Mouse (Mus musculus): ENCODE measurements around the gene Mtmr12. TPM values are rescaled to one million over a fixed set of nuclear protein-coding genes. Genes with fewer than 3 reads are reported as not detected.
"Not testable (repeated sequence)": the region's sequence is repeated elsewhere in the genome, so short reads cannot be mapped to it uniquely, and the experiment has no call there.

Gene Mtmr12
- polyA plus RNA-seq, 1 experiment from 2014 or later = 17.6 TPM

DNA sequence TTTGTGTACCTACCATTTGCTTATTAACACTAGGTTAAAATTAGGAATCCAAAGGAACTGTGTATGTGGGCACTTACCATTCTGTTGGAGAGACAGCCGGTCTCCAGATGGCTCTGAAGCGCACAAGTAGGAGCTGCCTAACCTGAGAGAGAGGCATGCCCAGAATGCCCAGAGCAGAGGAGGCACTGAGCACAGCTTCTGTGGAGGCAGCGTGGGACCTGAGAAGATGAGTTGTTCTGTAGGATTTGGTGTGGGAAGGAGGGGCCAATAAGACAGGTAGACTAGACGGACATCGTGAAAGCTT lies 10.5 kb downstream of the Mtmr12 start:
- WGBS = 88% methylated on average over 5 of the region's 5 CpGs
- no peaks in the 10 kb centered on the region for H3K36me3 ChIP-seq (replicated peaks; ENCODE audit: control insufficient read depth, insufficient read depth, low read depth, low read length)
- no peak overlapping the region for H3K4me3 ChIP-seq (ENCODE audit: low read depth, low read length)
- DNase-seq (ENCODE audit: low spot score) (no peak), ATAC-seq (replicated peaks; ENCODE audit: insufficient number of reproducible peaks, low FRiP score, low TSS enrichment, low read depth) (no peak)
- H3K27ac ChIP-seq (replicated peaks; ENCODE audit: low read depth, low read length) = no peak overlapping the region
- no peak overlapping the region for H3K4me2 ChIP-seq (ENCODE audit: low read depth, low read length)
- no peaks in the 10 kb centered on the region for H3K9me3 ChIP-seq (replicated peaks; ENCODE audit: control insufficient read depth, low read length)
- no peak overlapping the region for H3K9ac ChIP-seq (replicated peaks; ENCODE audit: low read length)
- H3K4me1 ChIP-seq (ENCODE audit: control insufficient read depth, insufficient read depth, low read length) = no peaks in the 10 kb centered on the region
- H3K27me3 ChIP-seq (ENCODE audit: control insufficient read depth, insufficient read depth, low read length) = no peaks in the 10 kb centered on the region

DNA sequence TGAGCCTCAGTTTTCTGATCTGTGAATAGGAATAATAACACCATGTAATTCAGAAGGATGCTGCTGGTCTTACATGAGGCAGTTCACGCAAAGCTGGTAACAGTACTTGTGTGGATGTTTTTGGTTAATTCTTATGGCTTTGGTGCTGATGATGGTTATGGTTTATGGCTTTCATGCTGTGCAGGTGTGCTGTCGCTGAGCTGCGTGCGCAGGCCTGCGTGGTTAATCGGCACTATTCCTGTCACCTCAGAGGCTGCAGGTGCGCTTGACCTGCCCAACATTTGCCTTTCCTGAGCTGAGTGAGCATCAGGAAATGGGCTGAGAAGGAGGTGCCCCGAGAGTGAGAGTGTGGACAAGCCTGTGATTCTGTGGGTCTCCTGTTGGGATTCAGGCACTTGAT lies 11.3 kb downstream of the Mtmr12 start:
- Histone ChIP-seq H3K9ac (replicated peaks; ENCODE audit: low read length) (no peak overlapping the region), H3K4me2 (ENCODE audit: low read depth, low read length) (no peak overlapping the region), H3K4me3 (ENCODE audit: low read depth, low read length) (no peak overlapping the region), H3K4me1 (ENCODE audit: control insufficient read depth, insufficient read depth, low read length) (no peaks in the 10 kb centered on the region), H3K27me3 (ENCODE audit: control insufficient read depth, insufficient read depth, low read length) (no peaks in the 10 kb centered on the region), H3K27ac (replicated peaks; ENCODE audit: low read depth, low read length) (no peak overlapping the region), H3K36me3 (replicated peaks; ENCODE audit: control insufficient read depth, insufficient read depth, low read depth, low read length) (no peaks in the 10 kb centered on the region), H3K9me3 (replicated peaks; ENCODE audit: control insufficient read depth, low read length) (no peaks in the 10 kb centered on the region)
- ATAC-seq (replicated peaks; ENCODE audit: insufficient number of reproducible peaks, low FRiP score, low TSS enrichment, low read depth) (no peak), DNase-seq (ENCODE audit: low spot score) (no peak)
- WGBS = 93% methylated on average over 8 of the region's 8 CpGs

- no peaks in the 10 kb centered on the region for H3K4me1 ChIP-seq (ENCODE audit: control insufficient read depth, insufficient read depth, low read length)
- no peaks in the 10 kb centered on the region for H3K27me3 ChIP-seq (ENCODE audit: control insufficient read depth, insufficient read depth, low read length)
- H3K36me3 ChIP-seq (replicated peaks; ENCODE audit: control insufficient read depth, insufficient read depth, low read depth, low read length) = no peaks in the 10 kb centered on the region
- no peak overlapping the region for H3K4me3 ChIP-seq (ENCODE audit: low read depth, low read length)
- no peak overlapping the region for H3K27ac ChIP-seq (replicated peaks; ENCODE audit: low read depth, low read length)
- WGBS = 85% methylated on average over 13 of the region's 13 CpGs
- ATAC-seq (replicated peaks; ENCODE audit: insufficient number of reproducible peaks, low FRiP score, low TSS enrichment, low read depth) (no peak), DNase-seq (ENCODE audit: low spot score) (no peak)
- H3K9me3 ChIP-seq (replicated peaks; ENCODE audit: control insufficient read depth, low read length) = no peaks in the 10 kb centered on the region
- H3K4me2 ChIP-seq (ENCODE audit: low read depth, low read length) = no peak overlapping the region
- H3K9ac ChIP-seq (replicated peaks; ENCODE audit: low read length) = no peak overlapping the region
These were observed 12.0 kb downstream of the Mtmr12 start for GRCm38 (mm10) chr15:12216798-12217197.

DNA sequence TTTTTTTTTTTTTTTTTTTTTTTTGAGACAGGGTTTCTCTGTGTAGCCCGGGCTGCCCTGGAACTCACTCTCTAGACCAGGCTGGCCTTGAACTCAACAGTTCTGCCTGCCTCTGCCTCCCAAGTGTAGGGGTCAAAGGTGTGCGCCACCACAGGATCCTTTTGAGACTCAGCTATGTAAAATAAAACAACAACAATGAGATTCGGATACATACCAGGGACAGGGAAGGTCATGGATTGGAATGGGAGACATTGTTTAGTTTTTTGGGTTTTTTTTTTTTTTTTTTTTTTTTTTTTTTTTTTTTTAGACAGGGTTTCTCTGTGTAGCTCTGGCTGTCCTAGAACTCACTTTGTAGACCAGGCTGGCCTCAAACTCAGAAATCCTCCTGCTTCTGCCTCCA lies 12.5 kb downstream of the Mtmr12 start:
- not testable (repeated sequence) for H3K27me3 ChIP-seq (ENCODE audit: control insufficient read depth, insufficient read depth, low read length); DNase-seq (ENCODE audit: low spot score); H3K4me3 ChIP-seq (ENCODE audit: low read depth, low read length); H3K4me2 ChIP-seq (ENCODE audit: low read depth, low read length); H3K9ac ChIP-seq (replicated peaks; ENCODE audit: low read length); H3K36me3 ChIP-seq (replicated peaks; ENCODE audit: control insufficient read depth, insufficient read depth, low read depth, low read length); H3K27ac ChIP-seq (replicated peaks; ENCODE audit: low read depth, low read length); H3K4me1 ChIP-seq (ENCODE audit: control insufficient read depth, insufficient read depth, low read length); ATAC-seq (replicated peaks; ENCODE audit: insufficient number of reproducible peaks, low FRiP score, low TSS enrichment, low read depth); H3K9me3 ChIP-seq (replicated peaks; ENCODE audit: control insufficient read depth, low read length)
- 89% methylated on average over 3 of the region's 3 CpGs for WGBS

DNA sequence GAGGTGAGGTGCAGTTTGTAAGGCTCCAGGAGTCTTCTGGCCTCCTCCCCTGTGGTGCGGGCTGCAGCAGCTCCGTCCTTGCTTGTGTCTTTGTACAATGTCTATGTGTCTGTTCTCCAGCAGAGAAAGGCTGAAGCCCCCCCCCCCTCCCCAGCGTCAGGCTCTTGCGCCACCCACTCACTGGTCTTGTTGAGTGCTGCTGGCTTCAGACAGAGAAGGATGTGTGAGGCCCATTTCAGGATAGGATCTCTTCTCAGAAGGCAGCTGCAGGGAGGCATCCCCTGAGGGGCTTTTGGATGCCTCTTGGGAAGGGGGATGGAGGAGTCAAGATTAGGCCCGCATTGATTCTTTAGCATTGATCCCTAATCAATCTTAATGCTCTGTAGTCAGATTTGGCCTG lies 13.0 kb downstream of the Mtmr12 start:
- no peak overlapping the region for H3K9ac ChIP-seq (replicated peaks; ENCODE audit: low read length)
- ATAC-seq (replicated peaks; ENCODE audit: insufficient number of reproducible peaks, low FRiP score, low TSS enrichment, low read depth) (no peak), DNase-seq (ENCODE audit: low spot score) (no peak)
- no peaks in the 10 kb centered on the region for H3K27me3 ChIP-seq (ENCODE audit: control insufficient read depth, insufficient read depth, low read length)
- no peak overlapping the region for H3K4me3 ChIP-seq (ENCODE audit: low read depth, low read length)
- no peak overlapping the region for H3K27ac ChIP-seq (replicated peaks; ENCODE audit: low read depth, low read length)
- H3K9me3 ChIP-seq (replicated peaks; ENCODE audit: control insufficient read depth, low read length) = no peaks in the 10 kb centered on the region
- no peaks in the 10 kb centered on the region for H3K36me3 ChIP-seq (replicated peaks; ENCODE audit: control insufficient read depth, insufficient read depth, low read depth, low read length)
- no peak overlapping the region for H3K4me2 ChIP-seq (ENCODE audit: low read depth, low read length)
- WGBS = 49% methylated on average over 5 of the region's 5 CpGs
- no peaks in the 10 kb centered on the region for H3K4me1 ChIP-seq (ENCODE audit: control insufficient read depth, insufficient read depth, low read length)

GRCm38 (mm10) chr15:12218583-12219382 lies 14.0 kb downstream of the Mtmr12 start:
- H3K4me3 ChIP-seq (ENCODE audit: low read depth, low read length) = no peak overlapping the region
- no peaks in the 10 kb centered on the region for H3K9me3 ChIP-seq (replicated peaks; ENCODE audit: control insufficient read depth, low read length)
- no peak overlapping the region for H3K27ac ChIP-seq (replicated peaks; ENCODE audit: low read depth, low read length)
- no peak for ATAC-seq (replicated peaks; ENCODE audit: insufficient number of reproducible peaks, low FRiP score, low TSS enrichment, low read depth)
- DNase-seq (ENCODE audit: low spot score) = no peak
- H3K36me3 ChIP-seq (replicated peaks; ENCODE audit: control insufficient read depth, insufficient read depth, low read depth, low read length) = no peaks in the 10 kb centered on the region
- H3K4me2 ChIP-seq (ENCODE audit: low read depth, low read length) = no peak overlapping the region
- whole genome bisulfite sequencing = 88% methylated on average over 11 of the region's 11 CpGs
- no peak overlapping the region for H3K9ac ChIP-seq (replicated peaks; ENCODE audit: low read length)
- H3K4me1 ChIP-seq (ENCODE audit: control insufficient read depth, insufficient read depth, low read length) = no peaks in the 10 kb centered on the region
- no peaks in the 10 kb centered on the region for H3K27me3 ChIP-seq (ENCODE audit: control insufficient read depth, insufficient read depth, low read length)

DNA sequence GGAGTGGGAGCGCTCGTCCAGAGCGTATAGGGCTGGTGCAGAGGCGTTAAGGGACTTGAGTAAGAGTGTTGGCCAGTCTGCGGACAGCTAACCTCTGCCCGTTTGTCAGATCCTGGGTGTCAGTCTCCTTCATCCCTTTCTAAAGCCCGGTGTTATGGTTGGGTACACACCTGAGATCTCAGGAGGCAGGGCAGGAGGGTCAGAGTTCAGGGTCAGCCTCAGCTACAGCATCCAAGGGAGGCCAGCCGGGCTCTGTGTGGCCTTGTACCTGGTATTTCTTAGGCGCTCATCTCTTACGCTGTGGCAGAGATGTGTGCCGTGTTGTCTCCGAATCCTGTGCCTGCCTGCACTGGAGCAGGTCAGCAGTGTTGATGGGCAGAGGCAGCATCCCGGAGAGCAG lies 16.3 kb downstream of the Mtmr12 start:
- 84% methylated on average over 13 of the region's 13 CpGs for WGBS
- ATAC-seq (replicated peaks; ENCODE audit: insufficient number of reproducible peaks, low FRiP score, low TSS enrichment, low read depth) = no peak
- no peak overlapping the region for H3K27ac ChIP-seq (replicated peaks; ENCODE audit: low read depth, low read length)
- no peaks in the 10 kb centered on the region for H3K9me3 ChIP-seq (replicated peaks; ENCODE audit: control insufficient read depth, low read length)
- H3K9ac ChIP-seq (replicated peaks; ENCODE audit: low read length) = no peak overlapping the region
- no peaks in the 10 kb centered on the region for H3K36me3 ChIP-seq (replicated peaks; ENCODE audit: control insufficient read depth, insufficient read depth, low read depth, low read length)
- no peaks in the 10 kb centered on the region for H3K4me1 ChIP-seq (ENCODE audit: control insufficient read depth, insufficient read depth, low read length)
- no peak overlapping the region for H3K4me2 ChIP-seq (ENCODE audit: low read depth, low read length)
- no peak overlapping the region for H3K4me3 ChIP-seq (ENCODE audit: low read depth, low read length)
- DNase-seq (ENCODE audit: low spot score) = no peak
- H3K27me3 ChIP-seq (ENCODE audit: control insufficient read depth, insufficient read depth, low read length) = no peaks in the 10 kb centered on the region

DNA sequence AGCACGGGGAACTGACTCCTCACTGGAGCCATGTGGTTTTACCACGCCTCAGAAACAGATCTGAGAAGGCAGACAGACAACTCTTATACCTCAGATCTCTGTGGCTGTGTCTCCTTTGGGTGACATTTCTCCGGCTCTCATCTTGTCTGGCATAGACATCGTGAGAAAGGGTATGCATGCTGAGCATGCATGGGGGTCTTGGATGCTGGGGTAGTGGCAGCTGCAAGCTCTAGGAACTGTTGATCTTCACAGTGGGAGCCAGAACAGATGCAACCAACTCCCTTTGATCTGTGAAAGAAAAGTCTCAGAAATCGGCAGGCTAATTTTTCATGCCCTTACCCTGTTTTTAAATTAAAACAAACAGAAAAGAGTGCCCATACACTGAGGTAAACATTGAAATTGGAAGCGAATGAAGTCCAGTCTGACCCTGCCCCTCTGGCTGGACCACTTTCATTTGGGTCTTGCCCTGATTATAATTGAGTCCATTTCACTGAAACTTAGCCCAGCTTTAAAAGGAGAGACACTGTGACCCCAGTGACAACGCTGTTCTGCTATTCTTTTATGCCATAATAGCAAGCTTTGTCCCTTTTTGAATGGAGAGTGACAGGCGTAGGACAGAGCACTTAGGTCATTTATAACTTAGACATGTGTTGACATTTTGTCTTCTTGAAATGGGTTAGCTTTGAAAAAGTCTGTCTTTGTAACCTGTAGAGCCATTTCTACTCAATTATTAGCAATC lies 17.9 kb downstream of the Mtmr12 start:
- ATAC-seq (replicated peaks; ENCODE audit: insufficient number of reproducible peaks, low FRiP score, low TSS enrichment, low read depth) = no peak

More for the DNA sequence above, 17.9 kb downstream of the Mtmr12 start:
- Histone ChIP-seq H3K27ac (replicated peaks; ENCODE audit: low read depth, low read length) (no peak overlapping the region), H3K4me1 (ENCODE audit: control insufficient read depth, insufficient read depth, low read length) (no peaks in the 10 kb centered on the region), H3K9ac (replicated peaks; ENCODE audit: low read length) (no peak overlapping the region), H3K4me3 (ENCODE audit: low read depth, low read length) (no peak overlapping the region), H3K9me3 (replicated peaks; ENCODE audit: control insufficient read depth, low read length) (no peaks in the 10 kb centered on the region), H3K36me3 (replicated peaks; ENCODE audit: control insufficient read depth, insufficient read depth, low read depth, low read length) (no peaks in the 10 kb centered on the region), H3K27me3 (ENCODE audit: control insufficient read depth, insufficient read depth, low read length) (no peaks in the 10 kb centered on the region), H3K4me2 (ENCODE audit: low read depth, low read length) (no peak overlapping the region)
- DNase-seq (ENCODE audit: low spot score) = no peak
- 36% methylated on average over 8 of the region's 8 CpGs for WGBS

Data from embryonic facial prominence, embryonic 11.5 days (tissue).